Mouse (Mus musculus) neural tube, embryonic 12.5 days (tissue): Measurements from ENCODE around the gene Dffb. TPM values are rescaled to one million over a fixed set of nuclear protein-coding genes. Genes with fewer than 3 reads are reported as not detected.

Source experiments
- ATAC-seq: fragments of 200-750 bp; cut with Nextera tagmentation; 2 replicates; pipeline ENCODE4 v1.8.0; 2017; ENCODE audit warnings: low read depth, mild to moderate bottlenecking, moderate TSS enrichment, moderate library complexity; ENCODE audit not compliant: low FRiP score
- H3K27ac ChIP-seq: fragments of 300-500 bp; sonication (generic); 2 replicates; pipeline ENCODE4 v1.5.1; 2016
- H3K27me3 ChIP-seq: fragments of 300-500 bp; sonication (generic); replicated peaks from 2 replicates; pipeline ENCODE4 v1.6.1; 2016; ENCODE audit warnings: mild to moderate bottlenecking
- H3K36me3 ChIP-seq: fragments of 300-500 bp; sonication (generic); 2 replicates; pipeline ENCODE4 v1.6.1; 2016; ENCODE audit warnings: mild to moderate bottlenecking
- H3K4me1 ChIP-seq: fragments of 300-500 bp; sonication (generic); 2 replicates; pipeline ENCODE4 v1.6.1; 2016
- H3K4me2 ChIP-seq: fragments of 300-500 bp; sonication (generic); replicated peaks from 2 replicates; pipeline ENCODE4 v1.6.1; 2016; ENCODE audit warnings: mild to moderate bottlenecking
- H3K4me3 ChIP-seq: fragments of 300-500 bp; sonication (generic); 2 replicates; pipeline ENCODE4 v1.5.1; 2016
- H3K9ac ChIP-seq: fragments of 300-500 bp; sonication (generic); 2 replicates; pipeline ENCODE4 v1.6.1; 2016; ENCODE audit warnings: mild to moderate bottlenecking
- H3K9me3 ChIP-seq: fragments of 300-500 bp; sonication (generic); 2 replicates; pipeline ENCODE4 v1.6.1; 2016; ENCODE audit warnings: mild to moderate bottlenecking
- WGBS: fragments of 180-500 bp; shearing (Covaris S2); methylation state at CpG from one replicate; pipeline ENCODE4 v1.1.7; 2016; 5-methylcytosine and 5-hydroxymethylcytosine counted together
- polyA plus RNA-seq: library from polyadenylated mRNA; unstranded; fragments of >200 nt; fragmentation: Nextera tagmentation; extraction: Ambion mirVana; gene quantifications from 2 replicates; pipeline ENCODE4 v1.2.1, GENCODE M21; 2016

Dffb gene
- polyA plus RNA-seq, 1 experiment from 2014 or later, result 10.8 TPM

- WGBS, result 60% methylated on average over 9 of the region's 9 CpGs
- ATAC-seq, result no peak
- no peaks in the 10 kb centered on the region for H3K36me3 ChIP-seq
- H3K27ac ChIP-seq, result peak overlapping the region; percentile 32; the same call in 1 of the 2 replicates
- no peaks in the 10 kb centered on the region for H3K9me3 ChIP-seq
- H3K4me1 ChIP-seq, result no peaks in the 10 kb centered on the region
- H3K4me3 ChIP-seq, result no peak overlapping the region
- H3K9ac ChIP-seq, result no peak overlapping the region
- H3K27me3 ChIP-seq, result no peaks in the 10 kb centered on the region
- no peak overlapping the region for H3K4me2 ChIP-seq
These were observed 54.3 kb downstream of the Dffb start for GRCm38 (mm10) chr4:153920517-153921233.

GRCm38 (mm10) chr4:153917773-153918500 is 57.0 kb downstream of the Dffb start:
- H3K9me3 ChIP-seq, result no peaks in the 10 kb centered on the region
- H3K27ac ChIP-seq, result no peak overlapping the region
- 53% methylated on average over 8 of the region's 8 CpGs for WGBS
- H3K4me3 ChIP-seq, result no peak overlapping the region
- H3K27me3 ChIP-seq, result no peaks in the 10 kb centered on the region
- no peaks in the 10 kb centered on the region for H3K4me1 ChIP-seq
- H3K4me2 ChIP-seq, result no peak overlapping the region
- ATAC-seq, result no peak
- no peak overlapping the region for H3K9ac ChIP-seq
- H3K36me3 ChIP-seq, result no peaks in the 10 kb centered on the region

Other genes with a start within 250 kb of the Dffb start
- gene A430005L14Rik, start 17.9 kb downstream of the Dffb start, polyA plus RNA-seq, result 70.5 and 76.2 TPM in 2 replicates
- 21.3 and 24.2 TPM in 2 replicates for gene Cep104, start 68 bp upstream of the Dffb start, polyA plus RNA-seq
- 36.1 and 38.9 TPM in 2 replicates for gene Lrrc47, start 36.6 kb upstream of the Dffb start, polyA plus RNA-seq
- 6.4 and 7.8 TPM in 2 replicates for gene Smim1, start 51.1 kb upstream of the Dffb start, polyA plus RNA-seq
- not detected in 2 replicates for gene Ccdc27, start 67.6 kb upstream of the Dffb start, polyA plus RNA-seq
- gene Trp73, start 165.1 kb upstream of the Dffb start, polyA plus RNA-seq, result 0.15 and 0.50 TPM in 2 replicates
- 44.6 and 46.6 TPM in 2 replicates for gene Wrap73, start 167.2 kb upstream of the Dffb start, polyA plus RNA-seq
- gene Tprgl, start 185.5 kb upstream of the Dffb start, polyA plus RNA-seq, result 154 and 158 TPM in 2 replicates
- 17.7 and 18.8 TPM in 2 replicates for gene Megf6, start 195.6 kb upstream of the Dffb start, polyA plus RNA-seq